Mouse (Mus musculus): ENCODE results near the gene Olfr1135. TPM values are rescaled to one million over a fixed set of nuclear protein-coding genes. Genes with fewer than 3 reads are reported as not detected.

The Olfr1135 gene
- not detected in 2 replicates for polyA plus RNA-seq (2012; rRNA removed)

DNA sequence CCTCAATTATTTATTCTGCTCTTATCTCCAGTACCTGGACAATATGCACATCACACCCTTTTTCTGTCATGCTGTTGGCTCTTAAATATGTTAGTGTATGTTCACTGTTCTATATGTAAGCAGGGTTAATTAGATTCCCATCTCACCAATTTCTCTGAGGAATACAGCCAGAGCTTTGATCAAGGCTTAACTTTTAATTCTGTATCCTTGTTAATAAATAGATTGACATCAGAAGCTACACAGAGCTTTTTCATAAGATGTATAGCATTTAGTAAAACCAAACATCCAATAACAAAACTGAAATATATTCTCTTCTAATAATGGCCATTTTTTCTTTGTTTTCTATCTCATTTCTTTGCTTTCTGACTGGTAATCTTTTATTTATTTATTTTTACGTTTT lies at the start of gene Olfr1135:
TSS of gene Olfr1135 (minus strand) at position 101 of the 400 bp plus-strand sequence.
- no peak for TF ChIP-seq POLR2A (IDR thresholded peaks at IDR 0.05; ENCODE audit: borderline replicate concordance, insufficient read depth, low read length)
- no peak for TF ChIP-seq CTCF (IDR thresholded peaks at IDR 0.05; ENCODE audit: borderline replicate concordance, insufficient read depth, low read depth, low read length)
- no peaks in the 10 kb centered on the region for H3K4me1 ChIP-seq (ENCODE audit: control insufficient read depth, insufficient read depth, low read length)
- DNase-seq: no peak
- H3K4me3 ChIP-seq (replicated peaks; ENCODE audit: insufficient read depth, low read depth, low read length): no peak within 1 kb of the TSS
- 5% methylated on average over 1 of the region's 1 CpGs for WGBS
- no peak within 1 kb of the TSS for H3K27ac ChIP-seq (ENCODE audit: insufficient read depth, low read length)
- no peaks in the 10 kb centered on the region for H3K27me3 ChIP-seq (ENCODE audit: control insufficient read depth, insufficient read depth, low read length)

DNA sequence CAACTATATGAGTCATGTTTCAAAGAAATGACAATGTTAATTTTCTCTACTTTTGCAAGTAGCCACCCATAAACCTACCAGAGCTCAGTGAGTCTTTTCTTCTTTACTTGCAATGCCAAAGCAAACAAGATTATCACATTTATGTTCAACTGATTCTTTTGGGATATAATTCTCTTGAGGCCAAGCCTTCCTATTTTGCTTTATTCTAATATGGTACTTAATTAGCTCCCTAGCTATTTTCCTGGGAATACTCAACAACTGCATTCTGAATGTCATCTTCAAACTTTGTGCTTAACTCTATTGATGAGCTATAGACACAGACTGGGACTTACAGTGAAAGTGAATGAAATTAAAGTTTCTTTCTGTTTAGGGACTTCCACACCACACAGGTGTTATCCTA lies 39.6 kb upstream of the Olfr1135 start, which contains the start of gene Olfr1137:
TSS of gene Olfr1137 (minus strand) at position 101 of the 400 bp plus-strand sequence.
- Histone ChIP-seq H3K27ac (ENCODE audit: insufficient read depth, low read length) (no peak within 1 kb of the TSS), H3K27me3 (ENCODE audit: control insufficient read depth, insufficient read depth, low read length) (no peaks in the 10 kb centered on the region), H3K4me1 (ENCODE audit: control insufficient read depth, insufficient read depth, low read length) (no peaks in the 10 kb centered on the region), H3K4me3 (replicated peaks; ENCODE audit: insufficient read depth, low read depth, low read length) (no peak within 1 kb of the TSS)
- no peak for TF ChIP-seq POLR2A (IDR thresholded peaks at IDR 0.05; ENCODE audit: borderline replicate concordance, insufficient read depth, low read length)
- no peak for TF ChIP-seq CTCF (IDR thresholded peaks at IDR 0.05; ENCODE audit: borderline replicate concordance, insufficient read depth, low read depth, low read length)
- no peak for DNase-seq

- H3K27me3 ChIP-seq (ENCODE audit: control insufficient read depth, insufficient read depth, low read length): no peaks in the 10 kb centered on the region
- TF ChIP-seq CTCF (IDR thresholded peaks at IDR 0.05; ENCODE audit: borderline replicate concordance, insufficient read depth, low read depth, low read length) (no peak), POLR2A (IDR thresholded peaks at IDR 0.05; ENCODE audit: borderline replicate concordance, insufficient read depth, low read length) (no peak)
Observed at GRCm38 (mm10) chr2:87693847-87694246, 20.4 kb upstream of the Olfr1135 start, which contains the start of gene Olfr1136. Gene Olfr1136, minus strand, starts transcription at chr2:87693947.

GRCm38 (mm10) chr2:87658360-87658759 lies 15.1 kb downstream of the Olfr1135 start, which contains the start of gene Olfr1134:
Gene Olfr1134, minus strand, starts transcription at chr2:87658460.
- no peak for DNase-seq
- TF ChIP-seq POLR2A (IDR thresholded peaks at IDR 0.05; ENCODE audit: borderline replicate concordance, insufficient read depth, low read length): no peak
- no peak for TF ChIP-seq CTCF (IDR thresholded peaks at IDR 0.05; ENCODE audit: borderline replicate concordance, insufficient read depth, low read depth, low read length)
- H3K27me3 ChIP-seq (ENCODE audit: control insufficient read depth, insufficient read depth, low read length): no peaks in the 10 kb centered on the region
- H3K4me1 ChIP-seq (ENCODE audit: control insufficient read depth, insufficient read depth, low read length): no peaks in the 10 kb centered on the region
- H3K4me3 ChIP-seq (replicated peaks; ENCODE audit: insufficient read depth, low read depth, low read length): no peak within 1 kb of the TSS
- 73% methylated on average over 2 of the region's 2 CpGs for WGBS
- no peak within 1 kb of the TSS for H3K27ac ChIP-seq (ENCODE audit: insufficient read depth, low read length)

More at GRCm38 (mm10) chr2:87693847-87694246, 20.4 kb upstream of the Olfr1135 start, which contains the start of gene Olfr1136:
- Histone ChIP-seq H3K4me3 (replicated peaks; ENCODE audit: insufficient read depth, low read depth, low read length) (no peak within 1 kb of the TSS), H3K4me1 (ENCODE audit: control insufficient read depth, insufficient read depth, low read length) (no peaks in the 10 kb centered on the region), H3K27ac (ENCODE audit: insufficient read depth, low read length) (no peak within 1 kb of the TSS)
- DNase-seq: no peak

GRCm38 (mm10) chr2:87647274-87647673 lies 26.2 kb downstream of the Olfr1135 start, which contains the start of gene Olfr1133:
Gene Olfr1133, minus strand, starts transcription at chr2:87647374.
- no peak for DNase-seq
- Histone ChIP-seq H3K27ac (ENCODE audit: insufficient read depth, low read length) (no peak within 1 kb of the TSS), H3K27me3 (ENCODE audit: control insufficient read depth, insufficient read depth, low read length) (no peaks in the 10 kb centered on the region), H3K4me3 (replicated peaks; ENCODE audit: insufficient read depth, low read depth, low read length) (no peak within 1 kb of the TSS), H3K4me1 (ENCODE audit: control insufficient read depth, insufficient read depth, low read length) (no peaks in the 10 kb centered on the region)
- no peak for TF ChIP-seq POLR2A (IDR thresholded peaks at IDR 0.05; ENCODE audit: borderline replicate concordance, insufficient read depth, low read length)
- no peak for TF ChIP-seq CTCF (IDR thresholded peaks at IDR 0.05; ENCODE audit: borderline replicate concordance, insufficient read depth, low read depth, low read length)

DNA sequence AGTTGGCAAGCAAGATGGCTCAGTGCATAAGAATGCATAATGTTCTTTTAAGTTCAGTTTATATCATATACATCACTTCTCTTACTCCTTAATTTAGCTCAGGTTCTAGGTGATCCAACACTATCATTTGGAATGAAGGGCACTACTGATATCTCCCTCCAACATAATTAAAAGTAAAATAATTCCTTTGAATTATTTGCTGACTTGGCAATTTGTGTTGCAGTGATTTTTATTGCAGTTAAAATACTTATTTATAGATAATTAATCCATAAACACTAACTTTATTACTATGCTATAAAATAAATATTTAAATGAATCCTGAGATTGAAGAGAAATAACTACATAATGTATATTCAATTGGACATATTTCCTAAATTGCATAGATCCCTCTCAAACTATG lies 31.0 kb downstream of the Olfr1135 start:
- DNase-seq: no peak
- Histone ChIP-seq H3K4me1 (ENCODE audit: control insufficient read depth, insufficient read depth, low read length) (no peaks in the 10 kb centered on the region), H3K27ac (ENCODE audit: insufficient read depth, low read length) (no peak overlapping the region), H3K4me3 (replicated peaks; ENCODE audit: insufficient read depth, low read depth, low read length) (no peak overlapping the region), H3K27me3 (ENCODE audit: control insufficient read depth, insufficient read depth, low read length) (no peaks in the 10 kb centered on the region)
- no peak for TF ChIP-seq POLR2A (IDR thresholded peaks at IDR 0.05; ENCODE audit: borderline replicate concordance, insufficient read depth, low read length)
- no peak for TF ChIP-seq CTCF (IDR thresholded peaks at IDR 0.05; ENCODE audit: borderline replicate concordance, insufficient read depth, low read depth, low read length)

DNA sequence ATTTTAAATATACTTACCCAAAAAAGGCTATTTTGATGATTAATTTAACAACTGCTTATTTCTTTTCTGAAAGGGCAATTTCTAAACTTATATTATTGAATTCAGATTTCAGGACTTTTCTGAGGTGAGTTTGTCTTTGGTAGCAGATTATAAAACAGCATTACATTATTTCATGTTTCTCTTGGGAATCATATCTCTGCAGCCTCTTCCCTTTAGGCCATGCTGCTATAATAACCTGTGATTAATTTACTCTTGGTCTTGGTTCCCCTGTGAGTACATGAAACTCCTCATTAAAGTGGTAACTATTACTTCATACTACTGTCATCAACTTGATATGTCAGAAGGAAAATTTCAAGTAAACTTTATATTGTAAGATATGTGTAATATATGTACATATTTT lies 36.0 kb downstream of the Olfr1135 start, which contains the start of gene Olfr1132:
TSS of gene Olfr1132 (minus strand) at position 101 of the 400 bp plus-strand sequence.
- no peak within 1 kb of the TSS for H3K4me3 ChIP-seq (replicated peaks; ENCODE audit: insufficient read depth, low read depth, low read length)
- no peak within 1 kb of the TSS for H3K27ac ChIP-seq (ENCODE audit: insufficient read depth, low read length)
- H3K27me3 ChIP-seq (ENCODE audit: control insufficient read depth, insufficient read depth, low read length): no peaks in the 10 kb centered on the region
- DNase-seq: no peak
- TF ChIP-seq CTCF (IDR thresholded peaks at IDR 0.05; ENCODE audit: borderline replicate concordance, insufficient read depth, low read depth, low read length) (no peak), POLR2A (IDR thresholded peaks at IDR 0.05; ENCODE audit: borderline replicate concordance, insufficient read depth, low read length) (no peak)
- no peaks in the 10 kb centered on the region for H3K4me1 ChIP-seq (ENCODE audit: control insufficient read depth, insufficient read depth, low read length)

DNA sequence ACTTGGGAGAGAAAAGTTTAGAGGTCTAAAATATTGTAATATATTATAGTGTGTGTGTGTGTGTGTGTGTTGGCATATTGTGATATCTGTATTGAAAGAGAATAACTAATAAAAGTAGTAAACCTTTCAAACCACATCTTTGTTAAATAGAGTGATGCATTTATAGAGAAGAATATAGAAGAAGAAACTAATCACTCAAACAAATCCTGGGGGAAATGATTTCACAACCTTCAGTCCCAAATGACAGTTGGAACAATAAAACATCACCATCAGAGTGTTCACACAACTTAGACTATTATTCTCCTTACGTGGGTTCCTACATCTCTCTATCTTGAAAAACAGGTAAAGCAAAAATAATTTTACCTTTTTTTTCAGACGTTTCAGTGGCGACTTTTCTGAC lies 46.7 kb downstream of the Olfr1135 start, which contains the start of gene Olfr1131:
TSS of gene Olfr1131 (plus strand) at position 301 of the 400 bp plus-strand sequence.
- WGBS: 69% methylated on average over 3 of the region's 3 CpGs
- TF ChIP-seq CTCF (IDR thresholded peaks at IDR 0.05; ENCODE audit: borderline replicate concordance, insufficient read depth, low read depth, low read length) (no peak), POLR2A (IDR thresholded peaks at IDR 0.05; ENCODE audit: borderline replicate concordance, insufficient read depth, low read length) (no peak)
- Histone ChIP-seq H3K4me1 (ENCODE audit: control insufficient read depth, insufficient read depth, low read length) (no peaks in the 10 kb centered on the region), H3K4me3 (replicated peaks; ENCODE audit: insufficient read depth, low read depth, low read length) (no peak within 1 kb of the TSS), H3K27me3 (ENCODE audit: control insufficient read depth, insufficient read depth, low read length) (no peaks in the 10 kb centered on the region), H3K27ac (ENCODE audit: insufficient read depth, low read length) (no peak within 1 kb of the TSS)
- no peak for DNase-seq

Other genes with a start within 250 kb of the Olfr1135 start
- not detected in 2 replicates for gene Olfr1124, start 243.4 kb downstream of the Olfr1135 start, polyA plus RNA-seq (2012; rRNA removed)
- not detected in 2 replicates for gene Olfr1126, start 219.7 kb downstream of the Olfr1135 start, polyA plus RNA-seq (2012; rRNA removed)
- gene Pramel7, start 176.6 kb downstream of the Olfr1135 start, polyA plus RNA-seq (2012; rRNA removed): not detected in 2 replicates
- gene Pramel6, start 167.1 kb downstream of the Olfr1135 start, polyA plus RNA-seq (2012; rRNA removed): not detected in 2 replicates
- gene Olfr153, start 141.9 kb downstream of the Olfr1135 start, polyA plus RNA-seq (2012; rRNA removed): 0.08 TPM in 1 of 2 replicates, not detected in the other
- gene Olfr1128, start 128.1 kb downstream of the Olfr1135 start, polyA plus RNA-seq (2012; rRNA removed): not detected in 2 replicates
- gene Olfr1129, start 99.8 kb downstream of the Olfr1135 start, polyA plus RNA-seq (2012; rRNA removed): not detected in 2 replicates
- not detected in 2 replicates for gene Olfr1130, start 67.5 kb downstream of the Olfr1135 start, polyA plus RNA-seq (2012; rRNA removed)
- gene Olfr1131, start 46.6 kb downstream of the Olfr1135 start, polyA plus RNA-seq (2012; rRNA removed): not detected in 2 replicates
- gene Olfr1132, start 36.1 kb downstream of the Olfr1135 start, polyA plus RNA-seq (2012; rRNA removed): not detected in 2 replicates
- gene Olfr1133, start 26.3 kb downstream of the Olfr1135 start, polyA plus RNA-seq (2012; rRNA removed): not detected in 2 replicates
- gene Olfr1134, start 15.2 kb downstream of the Olfr1135 start, polyA plus RNA-seq (2012; rRNA removed): not detected in 2 replicates
- not detected in 2 replicates for gene Olfr1136, start 20.3 kb upstream of the Olfr1135 start, polyA plus RNA-seq (2012; rRNA removed)
- not detected in 2 replicates for gene Olfr1137, start 39.5 kb upstream of the Olfr1135 start, polyA plus RNA-seq (2012; rRNA removed)
- not detected in 2 replicates for gene Olfr1138, start 66.3 kb upstream of the Olfr1135 start, polyA plus RNA-seq (2012; rRNA removed)
- gene Olfr1140, start 70.1 kb upstream of the Olfr1135 start, polyA plus RNA-seq (2012; rRNA removed): not detected in 2 replicates
- not detected in 2 replicates for gene Olfr1141, start 80.3 kb upstream of the Olfr1135 start, polyA plus RNA-seq (2012; rRNA removed)
- gene Olfr152, start 105.8 kb upstream of the Olfr1135 start, polyA plus RNA-seq (2012; rRNA removed): not detected in 2 replicates
- not detected in 2 replicates for gene Olfr1143, start 126.9 kb upstream of the Olfr1135 start, polyA plus RNA-seq (2012; rRNA removed)
- not detected in 2 replicates for gene Olfr1145, start 136.2 kb upstream of the Olfr1135 start, polyA plus RNA-seq (2012; rRNA removed)
- gene Olfr1148, start 156.9 kb upstream of the Olfr1135 start, polyA plus RNA-seq (2012; rRNA removed): not detected in 2 replicates
- gene Olfr1150-ps1, start 170.3 kb upstream of the Olfr1135 start, polyA plus RNA-seq (2012; rRNA removed): not detected in 2 replicates
- gene Olfr1151, start 182.2 kb upstream of the Olfr1135 start, polyA plus RNA-seq (2012; rRNA removed): not detected in 2 replicates
- not detected in 2 replicates for gene Olfr1152, start 192.8 kb upstream of the Olfr1135 start, polyA plus RNA-seq (2012; rRNA removed)
- gene Olfr1153, start 221.3 kb upstream of the Olfr1135 start, polyA plus RNA-seq (2012; rRNA removed): not detected in 2 replicates
- gene Olfr1154, start 231.5 kb upstream of the Olfr1135 start, polyA plus RNA-seq (2012; rRNA removed): not detected in 2 replicates

Measured in cerebellum, adult 2 months (tissue).